Mouse (Mus musculus) gonadal fat pad, adult 2 months (tissue): ENCODE results near the gene Gm20449. TPM values are rescaled to one million over a fixed set of nuclear protein-coding genes. Genes with fewer than 3 reads are reported as not detected.
"Not testable (repeated sequence)": the region's sequence is repeated elsewhere in the genome, so short reads cannot be mapped to it uniquely, and the experiment has no call there.

Source experiments
- DNase-seq: peaks from one replicate; pipeline ENCODE4 v3.0.0-alpha.2; 2012; ENCODE audit warnings: low read depth
- polyA plus RNA-seq: library from polyadenylated mRNA; depleted of rRNA; stranded (reverse); fragments of >200 nt; gene quantifications from 2 replicates; pipeline ENCODE4 v1.2.3, GENCODE M21; 2012; rRNA removed

The Gm20449 gene
- 0.14 and 0.15 TPM in 2 replicates for polyA plus RNA-seq

DNA sequence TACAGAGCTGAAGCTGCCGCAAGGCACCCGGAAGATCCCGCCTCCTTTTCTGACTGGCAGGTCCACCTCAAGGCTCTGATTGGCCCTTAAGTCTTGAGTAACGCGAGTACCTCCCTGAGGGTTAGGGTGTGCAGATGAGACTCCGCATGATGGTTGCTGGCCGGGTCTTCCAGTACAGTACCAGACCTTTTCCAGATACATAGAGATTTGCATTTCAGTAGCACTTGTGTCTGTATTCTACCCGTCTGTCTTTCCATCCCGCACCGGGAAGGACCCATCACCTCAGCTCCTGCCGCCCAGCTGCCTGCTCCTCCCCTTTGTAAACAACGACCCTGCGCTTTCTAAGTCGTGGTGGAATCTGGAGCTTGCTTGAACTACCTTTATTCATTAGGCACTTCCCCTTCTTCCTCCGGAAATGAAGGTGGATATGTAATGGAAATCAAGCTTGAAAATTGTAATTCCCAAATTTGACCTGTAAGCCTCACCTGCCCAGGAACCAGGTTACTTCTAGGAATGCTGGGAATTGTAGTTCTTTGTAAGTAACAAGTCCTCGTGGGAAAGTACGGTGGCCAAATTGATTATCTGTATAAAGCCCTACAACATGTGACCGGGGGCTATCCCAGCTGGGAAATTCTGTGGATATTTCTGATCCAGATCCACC lies at the start of gene Gm20449, which contains the start of gene AW146154:
Gene Gm20449, minus strand, starts transcription at position 29 of the 661 bp plus-strand sequence.
Gene AW146154, minus strand, starts transcription at position 502 of the 661 bp plus-strand sequence.
- DNase-seq: peak; percentile 64

DNA sequence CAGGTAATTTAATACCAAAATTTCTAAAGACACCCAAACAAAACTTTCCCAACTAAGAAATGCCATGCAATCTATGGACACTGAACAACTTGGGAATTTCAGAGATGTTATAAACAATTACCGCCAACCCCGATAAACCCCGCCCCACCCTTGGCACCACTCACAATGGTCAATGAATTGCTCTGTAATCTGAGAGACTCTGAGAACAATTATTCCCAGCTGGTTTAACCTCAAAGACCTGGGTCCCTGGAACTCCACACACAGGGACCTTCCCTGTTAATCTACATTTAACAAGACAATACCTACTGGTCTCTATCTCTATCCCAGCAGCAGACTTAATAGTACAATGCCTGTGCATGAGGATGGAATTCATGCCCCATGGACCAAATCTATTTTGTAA lies 13.5 kb upstream of the Gm20449 start:
- DNase-seq: no peak

DNA sequence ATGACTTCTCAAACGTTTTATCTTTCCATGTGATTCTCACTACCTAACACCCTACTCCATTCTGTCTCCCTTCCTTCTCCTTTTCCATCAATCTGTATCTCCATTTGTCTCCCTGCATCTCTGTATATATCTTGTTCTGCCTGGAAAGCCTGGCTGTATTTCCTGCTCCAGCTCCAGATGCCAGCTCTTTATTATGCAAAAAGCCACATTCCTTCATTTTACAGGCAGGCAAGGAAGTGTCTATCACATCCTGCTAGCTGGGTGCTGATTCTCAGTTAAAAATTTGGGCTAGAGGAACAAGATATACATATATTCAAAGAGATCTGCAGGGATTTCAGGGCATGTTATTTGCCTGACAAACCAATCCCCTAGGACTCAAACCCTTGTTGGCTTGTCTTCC lies 13.0 kb upstream of the Gm20449 start:
- DNase-seq: no peak

DNA sequence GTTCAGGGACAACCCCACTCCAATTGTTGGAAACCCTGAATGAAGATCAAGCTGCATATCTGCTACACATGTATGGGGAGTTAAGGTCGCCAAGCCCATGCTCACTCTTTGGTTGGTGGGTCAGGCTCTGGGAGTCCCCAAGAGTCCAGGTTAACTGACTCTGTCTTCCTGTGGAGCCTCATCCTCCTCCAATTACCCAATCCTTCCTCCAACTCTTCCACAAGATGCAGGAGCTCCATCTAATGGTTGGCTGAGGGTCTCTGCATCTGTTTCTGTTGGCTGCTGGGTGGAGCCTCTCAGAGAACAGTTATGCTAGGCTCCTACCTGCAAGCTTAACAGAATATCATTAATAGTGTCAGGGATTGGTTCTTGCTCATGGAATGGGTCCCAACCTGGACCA lies 3.2 kb upstream of the Gm20449 start:
- DNase-seq: no peak

DNA sequence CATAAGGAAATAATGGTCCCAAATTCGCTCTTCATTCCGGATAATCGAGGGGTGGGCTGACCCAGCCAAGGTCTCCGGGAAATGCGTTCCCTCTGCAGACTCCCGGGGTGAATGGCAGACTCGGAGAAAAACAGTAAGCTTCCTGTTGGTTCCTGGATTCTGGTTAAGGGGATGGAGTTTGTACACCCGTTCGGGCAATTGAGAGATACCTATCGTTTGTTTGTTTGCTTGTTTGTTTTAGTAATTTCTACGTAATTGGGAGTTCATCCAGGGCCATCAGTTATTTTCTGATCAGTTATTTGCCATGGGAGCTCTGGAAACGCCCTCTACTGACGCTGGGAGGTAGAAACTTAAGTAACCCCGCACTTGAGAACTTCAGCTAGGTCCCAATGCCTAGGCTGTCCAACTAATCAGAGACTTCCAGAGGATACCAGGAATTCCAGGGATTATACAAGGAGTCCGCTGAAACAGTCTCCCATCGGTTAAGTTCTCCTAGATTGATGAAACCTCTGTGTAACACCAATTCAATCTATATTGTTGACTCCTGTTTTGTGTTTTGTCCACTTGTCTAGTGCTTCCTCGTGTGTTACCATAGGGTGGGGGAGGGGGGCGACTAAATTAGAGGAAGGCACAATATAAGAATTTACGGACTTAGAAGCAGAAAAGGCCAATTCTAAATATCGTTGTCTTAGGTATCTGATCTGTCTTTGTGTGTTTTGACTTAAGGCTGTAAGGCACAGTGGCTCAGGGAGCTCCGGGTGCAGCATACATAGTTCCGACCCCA lies 1.1 kb upstream of the Gm20449 start:
- DNase-seq: no peak

DNA sequence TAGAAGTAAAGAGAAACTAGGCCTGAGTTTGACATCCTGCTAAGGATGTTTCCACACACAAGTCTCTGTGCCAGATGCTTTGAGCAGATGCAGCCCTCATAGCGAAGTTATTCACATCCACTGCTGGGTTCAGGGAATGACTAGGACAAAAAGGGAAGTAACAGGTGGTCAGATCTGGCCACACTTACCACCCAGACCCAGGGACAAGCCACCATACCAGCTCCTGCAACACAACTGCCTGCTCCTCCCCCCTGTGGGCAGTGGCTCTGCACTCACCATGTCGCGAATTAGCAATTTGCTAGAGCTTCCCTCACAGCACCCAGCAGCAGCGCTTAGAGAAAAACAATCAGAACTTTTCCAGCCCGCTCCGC lies 214 bp downstream of the Gm20449 start:
- DNase-seq: not testable (repeated sequence)

DNA sequence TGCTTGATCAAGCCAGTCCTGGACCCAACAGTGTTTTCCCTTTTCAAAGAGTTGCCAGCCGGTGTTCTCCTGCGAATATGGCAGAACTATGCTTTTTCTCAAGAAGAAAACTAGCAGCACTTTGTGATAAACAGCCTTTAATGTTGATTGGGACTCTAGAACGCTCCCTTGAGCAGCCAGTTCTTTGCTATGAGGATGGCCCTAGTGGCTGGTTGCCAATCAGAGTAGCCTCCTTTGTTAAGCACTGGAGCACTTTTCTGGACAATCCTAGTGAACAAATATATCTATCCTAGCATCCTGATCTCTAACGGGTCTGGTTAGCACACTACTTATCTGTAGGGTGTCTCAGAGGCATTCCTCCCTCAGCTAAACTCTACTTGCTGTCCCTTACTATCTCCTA lies 753 bp downstream of the Gm20449 start:
- DNase-seq: not testable (repeated sequence)

DNA sequence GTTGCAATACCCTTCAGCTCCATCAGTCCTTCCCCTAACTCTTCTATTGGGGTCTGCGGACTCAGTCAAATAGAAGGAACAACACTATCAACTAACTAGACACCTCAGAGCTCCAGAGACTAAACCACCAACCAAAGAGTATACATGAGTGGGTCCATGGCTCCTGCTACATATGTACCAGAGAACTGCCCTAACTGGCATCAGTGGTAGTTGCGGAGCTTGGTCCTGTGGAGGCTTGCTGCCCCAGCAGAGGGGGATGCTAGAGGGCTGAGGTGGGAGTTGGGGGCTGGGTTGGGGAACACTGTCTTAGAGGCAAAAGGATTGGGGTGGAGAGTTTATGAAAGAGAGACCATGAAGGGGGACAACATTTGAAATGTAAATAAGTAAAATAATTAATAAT lies 1.3 kb downstream of the Gm20449 start:
- no peak for DNase-seq

DNA sequence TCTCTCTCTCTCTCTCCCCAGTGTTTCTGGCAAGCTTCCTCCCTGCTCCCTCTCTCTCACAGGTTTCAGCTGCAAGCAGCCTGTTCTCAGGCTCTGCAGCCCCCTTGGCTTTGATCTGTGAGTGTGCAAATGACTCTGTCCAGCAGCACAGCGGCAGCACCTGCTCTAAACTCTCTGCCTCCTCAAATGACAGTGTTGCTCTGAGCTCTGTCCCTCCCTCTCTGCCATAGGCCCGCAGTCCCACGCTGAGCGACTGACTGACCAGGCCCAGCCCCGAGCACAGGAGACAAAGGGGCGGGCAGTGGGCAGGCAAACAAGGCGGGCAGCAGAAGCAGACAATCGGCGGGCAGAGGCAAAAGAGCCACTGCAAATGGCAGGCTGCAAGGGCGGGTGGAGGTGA lies 47.4 kb downstream of the Gm20449 start:
- no peak for DNase-seq

DNA sequence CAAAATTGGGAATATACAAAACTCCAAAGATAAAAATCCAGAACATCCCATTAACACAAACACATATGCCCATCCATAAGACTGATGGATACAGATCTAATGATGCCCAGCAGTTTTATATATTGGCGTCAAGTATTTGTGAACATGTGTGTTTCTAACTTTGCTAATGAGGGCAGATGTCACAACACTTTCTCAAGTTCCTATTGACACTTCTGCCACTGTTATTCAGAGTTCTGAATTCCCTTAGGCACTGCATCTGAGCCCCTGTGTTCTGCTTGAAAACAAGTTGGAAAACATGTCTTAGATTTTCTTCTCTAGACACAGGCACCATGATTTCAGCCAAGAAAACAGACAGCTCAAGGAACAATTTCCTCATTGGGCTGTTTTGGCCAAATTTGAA lies 50.6 kb downstream of the Gm20449 start, which contains the start of gene Vmn2r57:
Gene Vmn2r57, minus strand, starts transcription at position 101 of the 400 bp plus-strand sequence.
- not testable (repeated sequence) for DNase-seq

DNA sequence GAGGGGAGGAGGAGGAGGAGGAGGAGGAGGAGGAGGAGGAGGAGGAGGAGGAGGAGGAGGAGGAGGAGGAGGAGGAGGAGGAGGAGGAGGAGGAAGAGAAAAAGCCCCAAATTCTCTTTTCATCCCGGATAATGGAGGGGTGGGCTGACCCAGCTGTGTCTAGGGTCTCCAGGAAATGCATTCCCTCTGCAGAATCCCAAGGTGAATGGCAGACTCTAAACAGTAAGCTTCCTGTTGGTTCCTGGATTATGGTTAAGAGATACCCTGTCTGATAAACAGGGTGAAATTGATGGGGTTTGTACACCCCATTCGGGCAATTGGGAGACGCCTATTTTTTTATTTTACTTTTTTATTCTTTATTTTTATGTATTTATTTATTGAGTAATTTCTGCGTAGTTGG lies 105.1 kb downstream of the Gm20449 start:
- DNase-seq: no peak

DNA sequence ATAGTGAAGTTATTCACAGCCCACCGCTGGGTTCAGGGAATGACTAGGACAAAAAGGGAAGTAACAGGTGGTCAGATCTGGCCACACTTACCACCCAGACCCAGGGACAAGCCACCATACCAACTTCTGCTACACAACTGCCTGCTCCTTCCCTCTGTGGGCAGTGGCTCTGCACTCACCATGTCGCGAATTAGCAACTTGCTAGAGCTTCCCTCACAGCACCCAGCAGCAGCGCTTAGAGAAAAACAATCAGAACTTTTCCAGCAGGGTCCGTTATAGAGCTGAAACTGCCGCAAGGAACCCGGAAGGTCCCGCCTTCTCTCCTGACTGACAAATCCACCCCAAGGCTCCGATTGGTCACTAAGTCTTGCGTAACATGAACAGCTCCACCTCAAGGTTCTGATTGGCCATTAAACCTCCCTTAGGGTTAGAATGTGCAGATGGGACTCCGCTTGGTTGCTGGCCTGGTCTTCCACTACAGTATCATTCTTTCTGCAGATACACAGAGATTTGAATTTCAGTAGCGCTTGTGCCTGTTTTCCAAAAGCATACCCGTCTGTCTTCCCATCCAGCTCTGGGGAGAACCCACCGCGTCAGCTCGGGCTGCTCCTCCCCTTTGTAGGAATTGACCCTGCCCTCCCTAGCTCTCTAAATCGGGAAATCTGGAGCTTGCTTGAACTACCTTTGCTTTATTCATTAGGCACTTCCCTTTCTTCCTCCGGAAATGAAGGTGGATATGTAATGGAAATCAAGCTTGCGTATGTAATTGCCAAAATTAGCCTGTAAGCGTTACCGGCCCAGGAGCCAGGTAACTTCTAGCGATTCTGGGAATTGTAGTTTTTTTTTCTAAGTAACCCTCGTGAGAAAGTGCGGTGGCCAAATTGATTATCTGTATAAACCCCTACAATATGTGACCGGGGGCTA lies 105.9 kb downstream of the Gm20449 start, which contains the start of gene AI987944:
Gene AI987944, minus strand, starts transcription at position 332 of the 924 bp plus-strand sequence.
- DNase-seq: peak; percentile 63

Other genes starting within 250 kb of the Gm20449 start
- gene AI987944, start 106.0 kb downstream of the Gm20449 start, polyA plus RNA-seq: 4.6 and 5.2 TPM in 2 replicates
- 0.18 and 0.24 TPM in 2 replicates for gene Vmn2r57, start 50.7 kb downstream of the Gm20449 start, polyA plus RNA-seq
- gene AW146154, start 473 bp upstream of the Gm20449 start, polyA plus RNA-seq: 6.8 and 8.7 TPM in 2 replicates
- 0.70 and 0.81 TPM in 2 replicates for gene Gm6871, start 74.2 kb upstream of the Gm20449 start, polyA plus RNA-seq
- gene 2610021A01Rik, start 99.8 kb upstream of the Gm20449 start, polyA plus RNA-seq: 4.8 and 7.2 TPM in 2 replicates
- 2.0 and 2.2 TPM in 2 replicates for gene Zfp788, start 133.8 kb upstream of the Gm20449 start, polyA plus RNA-seq